In the genomic region with DNA sequence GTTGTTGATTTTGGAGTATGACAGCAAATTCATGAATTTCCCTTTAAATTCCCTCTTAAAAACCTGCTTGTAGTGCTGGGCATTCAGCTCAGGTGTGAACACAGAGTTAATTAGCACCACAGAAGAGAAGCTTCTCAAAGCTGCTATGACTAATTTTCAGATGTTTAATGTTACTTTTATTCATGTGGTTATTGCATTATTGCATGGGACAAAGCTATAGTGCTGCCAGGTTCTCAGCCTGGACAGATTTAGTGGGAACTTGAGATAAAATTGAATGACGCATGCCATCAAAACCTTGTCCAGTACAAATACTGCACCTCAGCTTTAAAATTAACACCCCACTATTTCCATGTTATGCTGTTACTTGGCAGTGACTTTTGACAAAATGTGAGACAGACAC, we compare ENCODE assay signal across 21 mouse cellular contexts.
A peak's percentile ranks its signal among the peaks of the same experiment; 100 is the strongest.
DNase-seq lines count a peak whose midpoint lies in the region; ATAC-seq and TF ChIP-seq lines count a peak whose summit lies in the region.
"Had no signal": no experiment of that assay in that cellular context is flagged by ENCODE, and none has a peak within 500 bp of the region (broad histone marks: within the 10 kb centered on the region; RNA-seq: fewer than 3 reads in every experiment).

No protein-coding gene starts in this region.

- no peaks in the 10 kb centered on the region for H3K4me1 ChIP-seq in forebrain, embryonic 14.5 days (ENCODE audit: control insufficient read depth, insufficient read depth, low read length)
- no peaks in the 10 kb centered on the region for H3K4me1 ChIP-seq in forebrain, embryonic 11.5 days (replicated peaks; ENCODE audit: control insufficient read depth, insufficient read depth, low read length)
- no peaks in the 10 kb centered on the region for H3K4me1 ChIP-seq in midbrain, embryonic 11.5 days (ENCODE audit: control insufficient read depth, insufficient read depth, low read length)
- H3K4me1 ChIP-seq in midbrain, postnatal 0 days (ENCODE audit: insufficient read depth, low read length) = no peaks in the 10 kb centered on the region
- no peaks in the 10 kb centered on the region for H3K4me1 ChIP-seq in forebrain, postnatal 0 days (ENCODE audit: insufficient read depth)
- no peaks in the 10 kb centered on the region for H3K4me1 ChIP-seq in kidney, embryonic 15.5 days
- H3K4me1 ChIP-seq: embryonic facial prominence, embryonic 13.5 days; embryonic facial prominence, embryonic 15.5 days had no signal

- H3K27me3 ChIP-seq in forebrain, embryonic 14.5 days (replicated peaks; ENCODE audit: control insufficient read depth, insufficient read depth, low read length) = no peaks in the 10 kb centered on the region
- no peaks in the 10 kb centered on the region for H3K27me3 ChIP-seq in forebrain, embryonic 11.5 days (ENCODE audit: control insufficient read depth, insufficient read depth, low read length)
- H3K27me3 ChIP-seq in midbrain, embryonic 11.5 days (ENCODE audit: control insufficient read depth, insufficient read depth, low read length) = no peaks in the 10 kb centered on the region
- no peaks in the 10 kb centered on the region for H3K27me3 ChIP-seq in midbrain, postnatal 0 days (ENCODE audit: insufficient read depth, low read length)
- no peaks in the 10 kb centered on the region for H3K27me3 ChIP-seq in forebrain, postnatal 0 days (ENCODE audit: insufficient read depth, low read length)
- H3K27me3 ChIP-seq in kidney, embryonic 15.5 days = no peaks in the 10 kb centered on the region
- H3K27me3 ChIP-seq: embryonic facial prominence, embryonic 13.5 days; embryonic facial prominence, embryonic 15.5 days had no signal

- no peak for TF ChIP-seq CTCF in midbrain, postnatal 0 days (IDR thresholded peaks at IDR 0.05)
- TF ChIP-seq CTCF in forebrain, postnatal 0 days (IDR thresholded peaks at IDR 0.05; ENCODE audit: low read depth) = no peak

- no peak overlapping the region for H3K4me2 ChIP-seq in forebrain, embryonic 14.5 days (ENCODE audit: low read length)
- no peak overlapping the region for H3K4me2 ChIP-seq in forebrain, embryonic 11.5 days (ENCODE audit: low read depth, low read length, severe bottlenecking)
- H3K4me2 ChIP-seq in midbrain, embryonic 11.5 days = no peak overlapping the region
- no peak overlapping the region for H3K4me2 ChIP-seq in midbrain, postnatal 0 days (ENCODE audit: low read depth, low read length, poor library complexity, severe bottlenecking)
- H3K4me2 ChIP-seq in forebrain, postnatal 0 days (ENCODE audit: low read depth) = no peak overlapping the region
- H3K4me2 ChIP-seq in kidney, embryonic 15.5 days = no peak overlapping the region
- H3K4me2 ChIP-seq: embryonic facial prominence, embryonic 13.5 days; embryonic facial prominence, embryonic 15.5 days had no signal

- WGBS in forebrain, embryonic 14.5 days = 71% methylated on average over 1 of the region's 1 CpGs
- 91% methylated on average over 1 of the region's 1 CpGs for WGBS in forebrain, embryonic 11.5 days
- 97% methylated on average over 1 of the region's 1 CpGs for WGBS in midbrain, embryonic 11.5 days
- 93% methylated on average over 1 of the region's 1 CpGs for WGBS in midbrain, postnatal 0 days
- WGBS in forebrain, postnatal 0 days = 67% methylated on average over 1 of the region's 1 CpGs
- 91% methylated on average over 1 of the region's 1 CpGs for WGBS in kidney, embryonic 15.5 days

- no peak overlapping the region for H3K9ac ChIP-seq in forebrain, embryonic 14.5 days (ENCODE audit: low read length)
- no peak overlapping the region for H3K9ac ChIP-seq in forebrain, embryonic 11.5 days (ENCODE audit: low read length)
- no peak overlapping the region for H3K9ac ChIP-seq in midbrain, embryonic 11.5 days (ENCODE audit: low read length)
- no peak overlapping the region for H3K9ac ChIP-seq in midbrain, postnatal 0 days (replicated peaks; ENCODE audit: low read length, poor library complexity, severe bottlenecking)
- H3K9ac ChIP-seq in forebrain, postnatal 0 days = no peak overlapping the region
- H3K9ac ChIP-seq in kidney, embryonic 15.5 days = no peak overlapping the region
- H3K9ac ChIP-seq: embryonic facial prominence, embryonic 13.5 days; embryonic facial prominence, embryonic 15.5 days had no signal

- H3K27ac ChIP-seq in forebrain, embryonic 14.5 days (ENCODE audit: low read depth, low read length) = no peak overlapping the region
- H3K27ac ChIP-seq in forebrain, embryonic 11.5 days (ENCODE audit: low read depth, low read length) = no peak overlapping the region
- no peak overlapping the region for H3K27ac ChIP-seq in midbrain, embryonic 11.5 days (ENCODE audit: low read depth, low read length)
- no peak overlapping the region for H3K27ac ChIP-seq in midbrain, postnatal 0 days (ENCODE audit: low read depth, low read length)
- H3K27ac ChIP-seq in forebrain, postnatal 0 days (ENCODE audit: low read depth, low read length) = no peak overlapping the region
- no peak overlapping the region for H3K27ac ChIP-seq in kidney, embryonic 15.5 days
- H3K27ac ChIP-seq: embryonic facial prominence, embryonic 13.5 days; embryonic facial prominence, embryonic 15.5 days had no signal

- no peaks in the 10 kb centered on the region for H3K9me3 ChIP-seq in forebrain, embryonic 14.5 days (replicated peaks; ENCODE audit: control insufficient read depth, low read length)
- no peaks in the 10 kb centered on the region for H3K9me3 ChIP-seq in forebrain, embryonic 11.5 days (ENCODE audit: control insufficient read depth, low read length)
- H3K9me3 ChIP-seq in midbrain, embryonic 11.5 days (ENCODE audit: control insufficient read depth, low read length) = no peaks in the 10 kb centered on the region
- no peaks in the 10 kb centered on the region for H3K9me3 ChIP-seq in midbrain, postnatal 0 days (ENCODE audit: low read length)
- no peaks in the 10 kb centered on the region for H3K9me3 ChIP-seq in forebrain, postnatal 0 days (ENCODE audit: low read length)
- no peaks in the 10 kb centered on the region for H3K9me3 ChIP-seq in kidney, embryonic 15.5 days (replicated peaks)
- H3K9me3 ChIP-seq: embryonic facial prominence, embryonic 13.5 days; embryonic facial prominence, embryonic 15.5 days had no signal

- H3K36me3 ChIP-seq in forebrain, embryonic 14.5 days (ENCODE audit: control insufficient read depth, insufficient read depth, low read length) = no peaks in the 10 kb centered on the region
- no peaks in the 10 kb centered on the region for H3K36me3 ChIP-seq in forebrain, embryonic 11.5 days (ENCODE audit: control insufficient read depth, insufficient read depth, low read length)
- H3K36me3 ChIP-seq in midbrain, embryonic 11.5 days (ENCODE audit: control insufficient read depth, insufficient read depth, low read length) = no peaks in the 10 kb centered on the region
- no peaks in the 10 kb centered on the region for H3K36me3 ChIP-seq in midbrain, postnatal 0 days (ENCODE audit: insufficient read depth, low read length)
- no peaks in the 10 kb centered on the region for H3K36me3 ChIP-seq in forebrain, postnatal 0 days (ENCODE audit: insufficient read depth)
- H3K36me3 ChIP-seq in kidney, embryonic 15.5 days = no peaks in the 10 kb centered on the region
- H3K36me3 ChIP-seq: embryonic facial prominence, embryonic 13.5 days; embryonic facial prominence, embryonic 15.5 days had no signal

- ATAC-seq in forebrain, embryonic 14.5 days = peak; percentile 66
- no peak for ATAC-seq in forebrain, embryonic 11.5 days (replicated peaks; ENCODE audit: low FRiP score)
- ATAC-seq in midbrain, embryonic 11.5 days (ENCODE audit: low FRiP score) = no peak
- ATAC-seq in midbrain, postnatal 0 days (ENCODE audit: low FRiP score) = no peak
- ATAC-seq in forebrain, postnatal 0 days = no peak
- ATAC-seq in kidney, embryonic 15.5 days (replicated peaks; ENCODE audit: low FRiP score) = no peak
- ATAC-seq in megakaryocyte, adult 5-6 weeks (ENCODE audit: poor library complexity, severe bottlenecking) = no peak

- no peak overlapping the region for H3K4me3 ChIP-seq in forebrain, embryonic 14.5 days (ENCODE audit: low read depth, low read length)
- no peak overlapping the region for H3K4me3 ChIP-seq in forebrain, embryonic 11.5 days (ENCODE audit: low read depth, low read length)
- H3K4me3 ChIP-seq in midbrain, embryonic 11.5 days (ENCODE audit: low read depth, low read length) = no peak overlapping the region
- H3K4me3 ChIP-seq in midbrain, postnatal 0 days (ENCODE audit: low read depth, low read length) = no peak overlapping the region
- H3K4me3 ChIP-seq in forebrain, postnatal 0 days (ENCODE audit: low read depth, low read length) = no peak overlapping the region
- H3K4me3 ChIP-seq in kidney, embryonic 15.5 days (replicated peaks) = no peak overlapping the region
- H3K4me3 ChIP-seq: embryonic facial prominence, embryonic 13.5 days; embryonic facial prominence, embryonic 15.5 days; erythroblast, embryonic 14.5 days had no signal

- peak; percentile 58 for DNase-seq in forebrain, embryonic 14.5 days (ENCODE audit: low spot score)
- no peak for DNase-seq in forebrain, embryonic 11.5 days (ENCODE audit: low spot score)
- peak; percentile 65 for DNase-seq in midbrain, embryonic 11.5 days (ENCODE audit: low spot score, missing footprints)
- DNase-seq in midbrain, postnatal 0 days (ENCODE audit: low spot score) = no peak
- peak; percentile 10 for DNase-seq in brain, embryonic 18.5 days (ENCODE audit: low read depth, low spot score)
- peak; percentile 5 for DNase-seq in forebrain, postnatal 0 days
- DNase-seq: adrenal gland, adult 2 months; adrenal gland, postnatal 10 days; adrenal gland, postnatal 25 days; cerebellum, adult 11 months; cerebellum, adult 18-20 months; cerebellum, adult 8-10 months; cerebellum, adult 9-11 months; cerebellum, postnatal 14 days; cerebellum, postnatal 36 days; embryo, embryonic 11 days had no signal

Comparison
In these comparisons a context has a peak if more than half of its experiments do, and no peak if none do; other contexts are left out.
1. DNase-seq: peak in forebrain, embryonic 14.5 days (single experiment), midbrain, embryonic 11.5 days (single experiment), brain, embryonic 18.5 days (single experiment) and forebrain, postnatal 0 days (single experiment); none in forebrain, embryonic 11.5 days (single experiment) and midbrain, postnatal 0 days (single experiment).